ENCODE assay signal across 11 mouse cellular contexts in genomic region chr2:147617849-147618248, GRCm38 (mm10).
DNase-seq lines count a peak whose midpoint lies in the region; ATAC-seq lines count a peak whose summit lies in the region.
"Had no signal": no experiment of that assay in that cellular context is flagged by ENCODE, and none has a peak within 500 bp of the region (broad histone marks: within the 10 kb centered on the region; RNA-seq: fewer than 3 reads in every experiment).

No protein-coding gene starts in this region.

- H3K4me3 ChIP-seq in embryonic facial prominence, embryonic 15.5 days (replicated peaks): no peak overlapping the region
- H3K4me3 ChIP-seq in limb, embryonic 15.5 days: no peak overlapping the region
- H3K4me3 ChIP-seq: gastrocnemius, adult 2 months had no signal

- WGBS in embryonic facial prominence, embryonic 15.5 days: 28% methylated on average over 10 of the region's 10 CpGs
- WGBS in limb, embryonic 15.5 days: 27% methylated on average over 10 of the region's 10 CpGs

- peak; percentile 47; the same call in 1 of the 2 replicates for ATAC-seq in embryonic facial prominence, embryonic 15.5 days (ENCODE audit: insufficient number of reproducible peaks, low FRiP score, low TSS enrichment, low read depth)
- no peak for ATAC-seq in limb, embryonic 15.5 days (ENCODE audit: insufficient number of reproducible peaks, low FRiP score, low TSS enrichment, low read depth)
- no peak for ATAC-seq in megakaryocyte-erythroid progenitor cell, adult 5-6 weeks (replicated peaks; ENCODE audit: low FRiP score, low TSS enrichment, poor library complexity, severe bottlenecking)
- ATAC-seq: intestine, postnatal 0 days had no signal

- peaks cover 6% of the 10 kb centered on the region; the same call in 1 of the 2 replicates for H3K4me1 ChIP-seq in embryonic facial prominence, embryonic 15.5 days
- H3K4me1 ChIP-seq in limb, embryonic 15.5 days: peaks cover 6% of the 10 kb centered on the region; the same call in 1 of the 2 replicates

- no peaks in the 10 kb centered on the region for H3K9me3 ChIP-seq in embryonic facial prominence, embryonic 15.5 days (replicated peaks)
- H3K9me3 ChIP-seq in limb, embryonic 15.5 days: no peaks in the 10 kb centered on the region

- no peaks in the 10 kb centered on the region for H3K27me3 ChIP-seq in embryonic facial prominence, embryonic 15.5 days
- no peaks in the 10 kb centered on the region for H3K27me3 ChIP-seq in limb, embryonic 15.5 days

- H3K27ac ChIP-seq in embryonic facial prominence, embryonic 15.5 days (replicated peaks): no peak overlapping the region
- H3K27ac ChIP-seq in limb, embryonic 15.5 days: no peak overlapping the region
- H3K27ac ChIP-seq: gastrocnemius, adult 2 months had no signal

- H3K36me3 ChIP-seq in embryonic facial prominence, embryonic 15.5 days: no peaks in the 10 kb centered on the region
- H3K36me3 ChIP-seq in limb, embryonic 15.5 days: no peaks in the 10 kb centered on the region

- no peak overlapping the region for H3K9ac ChIP-seq in embryonic facial prominence, embryonic 15.5 days
- H3K9ac ChIP-seq in limb, embryonic 15.5 days: no peak overlapping the region

- intact Hi-C loops in heart, postnatal 10 days (cut with DNase I): no loop called here

- H3K4me2 ChIP-seq in embryonic facial prominence, embryonic 15.5 days (replicated peaks): peak overlapping the region; percentile 28
- 0 out of 2 replicates have a peak overlapping the region, but pooled peaks have one; percentile 5 for H3K4me2 ChIP-seq in limb, embryonic 15.5 days

- DNase-seq in layer of hippocampus, adult 11-12 months (ENCODE audit: low spot score): peak; percentile 27
- DNase-seq in layer of hippocampus, adult 9-10 months (ENCODE audit: low spot score): no peak
- DNase-seq in embryo, embryonic 10.5 days (ENCODE audit: low spot score): peak; percentile 19
- no peak for DNase-seq in adrenal gland, postnatal 4 days (ENCODE audit: low spot score in 2 of 2)
- no peak for DNase-seq in heart, postnatal 10 days
- DNase-seq: adrenal gland, postnatal 14 days; gastrocnemius, adult 2 months had no signal

Comparison
In these comparisons a context has a peak if more than half of its experiments do, and no peak if none do; other contexts are left out.
1. DNase-seq: peak in layer of hippocampus, adult 11-12 months (single experiment) and embryo, embryonic 10.5 days (single experiment); none in layer of hippocampus, adult 9-10 months (single experiment), adrenal gland, postnatal 4 days (0 of 2) and heart, postnatal 10 days (0 of 2).